Mouse (Mus musculus) ZHBTc4 (cell line): Measurements from ENCODE around the gene Mgst2.
A peak's percentile ranks its signal among the peaks of the same experiment; 100 is the strongest.

Experiments used
- DNase-seq: peaks from one replicate; pipeline ENCODE4 v3.0.0-alpha.2; 2011; ENCODE audit warnings: low read depth, low spot score

Mgst2 gene

DNA sequence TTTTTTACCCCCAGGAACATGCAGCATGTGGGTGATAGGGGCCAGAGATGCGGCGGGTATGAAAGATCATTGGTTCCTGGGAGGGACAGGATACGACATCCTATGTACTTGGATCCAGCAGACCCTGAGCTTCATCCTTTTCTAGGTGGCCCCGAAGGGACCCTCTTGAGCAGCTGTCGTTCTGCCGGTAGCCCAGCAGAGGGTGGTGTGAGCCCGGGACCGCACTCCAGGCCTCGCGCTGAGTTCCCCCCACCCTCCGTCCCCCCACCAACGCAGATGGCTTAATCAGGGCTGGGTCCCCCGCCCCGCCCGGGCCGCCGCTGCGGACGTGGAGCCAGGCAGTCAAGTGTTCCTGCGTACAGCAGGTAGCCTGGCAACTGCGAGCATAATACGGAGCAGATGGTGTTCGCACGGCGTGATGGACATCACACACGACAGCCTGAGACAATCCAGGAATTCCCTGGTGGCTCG is 41.2 kb downstream of the Mgst2 start:
- peak; percentile 78 for DNase-seq

DNA sequence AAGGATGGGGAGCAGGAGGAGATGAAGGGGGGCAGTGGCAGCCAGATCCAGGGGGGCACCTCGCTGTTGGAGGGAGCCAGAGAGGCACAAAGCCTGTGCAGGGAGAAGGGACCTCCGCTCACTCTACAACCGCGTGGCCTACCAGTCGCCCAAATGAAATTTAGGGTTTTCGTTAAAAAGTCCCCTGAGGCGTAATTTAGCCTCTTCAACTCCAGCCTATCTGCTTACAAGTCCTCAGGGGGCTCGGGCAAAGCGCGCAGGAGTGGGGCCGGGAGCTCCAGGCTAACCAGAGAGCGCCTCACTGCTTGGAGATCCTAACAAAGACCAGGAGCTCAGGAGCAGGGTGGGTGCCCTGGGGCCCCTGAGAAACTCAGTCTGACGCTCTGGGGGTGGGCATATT is 41.8 kb downstream of the Mgst2 start:
- DNase-seq = no peak

DNA sequence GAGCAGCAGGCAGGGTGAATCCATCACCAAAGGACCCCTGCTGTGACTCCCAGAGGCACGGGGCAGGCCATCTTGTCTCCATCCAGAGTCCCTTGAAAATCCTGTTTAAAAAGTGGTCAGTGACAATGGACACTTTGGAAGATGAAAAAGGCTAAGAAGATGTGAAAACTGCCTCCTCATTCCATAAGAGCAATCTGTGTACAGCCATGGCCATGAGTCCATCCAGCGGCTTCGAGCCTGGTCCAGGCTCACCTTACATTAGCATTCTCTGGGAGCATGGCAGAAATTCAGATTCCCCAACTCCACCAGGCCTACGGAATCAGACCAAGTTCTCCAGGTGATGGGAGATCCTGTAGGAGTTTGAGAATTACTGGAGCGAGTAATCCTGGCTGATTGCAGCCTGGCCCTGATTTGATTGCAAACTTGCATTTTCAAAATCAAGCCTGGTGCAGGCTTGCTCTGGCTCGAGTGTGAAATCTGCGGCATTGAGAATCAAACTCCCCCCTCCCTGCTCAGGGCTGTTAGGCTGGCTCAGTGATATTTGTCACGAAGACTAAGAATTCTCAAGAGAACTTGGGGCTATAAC is 42.6 kb downstream of the Mgst2 start:
- DNase-seq = no peak

DNA sequence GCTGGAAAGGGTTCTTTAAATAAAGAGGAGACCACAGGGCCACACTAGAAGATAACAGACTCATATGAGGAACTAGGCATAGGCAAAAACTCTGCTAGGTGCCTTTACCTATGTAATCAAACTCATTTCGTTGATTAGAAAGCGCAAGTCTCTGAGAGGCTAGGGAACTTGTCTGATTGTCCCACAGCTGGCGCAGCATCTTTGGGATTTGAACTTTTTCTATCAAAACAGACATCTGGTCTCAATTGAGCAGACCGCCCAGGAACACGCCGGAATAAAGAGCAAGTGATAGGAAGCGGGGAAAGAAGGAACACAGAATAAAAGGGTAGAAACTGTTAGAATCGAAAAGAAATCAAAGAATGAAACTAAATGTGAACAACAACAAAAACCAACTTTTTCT is 43.3 kb downstream of the Mgst2 start:
- no peak for DNase-seq

GRCm38 (mm10) chr3:51705220-51705619 is 45.1 kb downstream of the Mgst2 start:
- DNase-seq = peak; percentile 74

DNA sequence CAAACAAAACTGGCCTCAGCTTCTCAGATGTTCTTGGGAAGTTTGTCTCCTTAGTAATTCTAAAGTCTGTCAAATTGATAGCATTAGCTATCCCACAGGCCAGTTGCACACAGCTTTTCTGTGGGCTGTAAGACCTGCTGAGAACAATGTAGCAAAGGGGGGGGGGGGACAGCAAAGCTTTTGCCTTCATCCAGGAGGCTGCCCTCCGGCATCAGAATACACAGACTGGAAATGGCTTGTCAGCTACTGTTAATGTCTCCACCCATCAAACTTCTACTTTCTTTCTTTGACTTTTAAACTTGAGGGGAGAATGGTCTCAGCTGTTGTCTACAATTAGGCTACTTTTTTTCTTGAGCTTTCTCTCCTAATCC is 48.2 kb downstream of the Mgst2 start:
- DNase-seq = peak; percentile 51

GRCm38 (mm10) chr3:51708746-51709411 is 48.7 kb downstream of the Mgst2 start:
- peak; percentile 71 for DNase-seq

- no peak for DNase-seq
Measured at GRCm38 (mm10) chr3:51712382-51712781, 52.2 kb downstream of the Mgst2 start.

GRCm38 (mm10) chr3:51713233-51713632 is 53.1 kb downstream of the Mgst2 start:
- no peak for DNase-seq

GRCm38 (mm10) chr3:51714469-51714868 is 54.3 kb downstream of the Mgst2 start:
- DNase-seq = no peak

DNA sequence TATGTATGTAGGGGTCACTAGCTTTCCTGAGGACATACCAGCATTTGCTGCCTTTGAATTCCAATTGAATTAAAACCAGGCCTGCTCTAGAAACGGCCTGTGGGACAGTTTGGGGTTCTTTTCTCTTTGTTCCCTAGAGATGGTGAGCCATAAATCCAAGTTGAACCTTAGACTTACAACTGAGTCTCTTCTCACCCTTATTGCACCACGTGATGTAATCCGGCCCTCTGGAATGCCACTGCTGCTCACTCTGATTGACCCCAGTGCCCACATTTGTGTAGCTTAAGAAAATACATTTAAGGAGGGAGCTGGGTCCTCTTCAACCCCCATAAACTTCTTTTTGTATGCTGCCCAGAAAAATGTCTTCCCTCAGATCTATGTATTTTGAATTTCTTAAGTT is 57.3 kb downstream of the Mgst2 start:
- no peak for DNase-seq

- DNase-seq = no peak
Measured at GRCm38 (mm10) chr3:51717909-51718308, 57.7 kb downstream of the Mgst2 start.

GRCm38 (mm10) chr3:51719373-51719772 is 59.2 kb downstream of the Mgst2 start:
- DNase-seq = no peak

- DNase-seq = no peak
Measured at GRCm38 (mm10) chr3:51719982-51720381, 59.8 kb downstream of the Mgst2 start.

DNA sequence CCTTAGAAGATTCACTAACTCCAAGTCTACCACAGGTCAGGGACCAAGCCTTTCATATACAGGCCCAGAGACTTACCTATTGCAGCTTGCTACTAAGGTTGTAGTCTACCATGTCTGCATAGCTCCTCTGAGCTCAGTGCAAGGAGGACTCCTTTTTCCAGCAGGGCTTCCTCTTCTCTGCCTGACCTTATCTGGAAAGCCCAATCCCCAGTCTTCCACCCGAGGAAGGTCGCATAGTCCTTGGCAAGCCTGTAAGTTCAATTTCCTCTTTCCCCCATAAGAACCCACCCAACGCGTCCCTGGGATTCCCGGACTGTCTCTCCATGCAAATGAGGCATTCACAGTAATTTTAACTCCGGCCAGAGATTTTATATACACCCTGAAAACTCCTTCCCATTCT is 66.1 kb downstream of the Mgst2 start:
- DNase-seq = no peak

DNA sequence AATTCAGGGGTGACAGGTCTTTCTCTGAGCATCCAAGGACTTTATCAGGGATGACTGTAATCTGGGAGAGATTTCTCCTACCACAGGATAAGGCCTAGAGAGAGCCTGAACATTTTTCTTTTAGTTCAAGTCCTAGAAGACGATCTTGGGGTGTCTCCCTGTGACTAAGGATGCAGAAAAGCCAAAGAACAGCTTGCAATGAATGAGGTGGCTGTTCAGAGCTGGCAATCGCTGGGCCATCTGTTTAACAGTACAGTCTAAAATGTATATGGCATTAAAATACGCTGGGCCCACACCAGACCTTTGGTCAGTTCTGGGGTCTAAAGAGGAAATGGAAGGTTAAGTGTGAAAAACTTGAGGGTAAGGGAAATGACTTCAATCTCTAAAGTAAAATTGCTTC is 67.3 kb downstream of the Mgst2 start:
- no peak for DNase-seq

DNA sequence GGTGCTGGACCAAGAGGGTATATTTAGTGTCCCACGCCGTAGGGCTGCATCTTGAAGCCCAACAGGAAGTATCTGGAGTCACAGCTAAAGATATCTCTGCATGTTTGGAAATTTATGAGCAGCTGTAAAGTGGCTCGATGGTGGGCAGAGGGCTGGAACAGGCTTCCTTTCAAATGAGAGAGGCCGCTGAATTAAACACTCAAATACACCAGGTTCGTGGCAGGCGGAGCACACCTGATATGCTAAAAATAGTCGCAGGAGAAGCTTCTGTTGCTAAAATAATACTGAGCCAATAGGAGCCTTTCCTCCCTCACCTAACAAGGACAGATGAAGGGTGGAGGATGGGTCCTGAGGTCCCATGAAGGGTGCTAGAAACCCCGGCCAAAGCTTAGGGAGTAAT is 67.8 kb downstream of the Mgst2 start:
- no peak for DNase-seq

DNA sequence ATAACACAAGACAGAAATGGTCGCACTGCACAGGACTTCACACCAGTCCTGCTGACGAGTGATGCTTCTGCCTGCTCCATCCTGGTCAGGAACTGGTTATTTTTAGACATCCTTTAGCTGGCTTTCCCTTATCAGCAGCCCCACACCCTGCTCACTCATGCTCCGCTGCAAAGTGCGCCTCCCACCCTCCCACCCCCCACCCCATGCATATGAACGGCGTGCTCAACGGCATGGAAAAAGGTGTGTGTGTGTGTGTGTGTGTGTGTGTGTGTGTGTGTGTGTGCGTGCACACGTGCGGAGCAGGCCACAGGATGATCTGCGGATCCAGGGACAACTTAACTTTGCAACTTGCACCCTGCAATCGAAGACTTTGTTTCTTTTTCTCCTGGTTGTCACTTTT is 68.3 kb downstream of the Mgst2 start:
- DNase-seq = no peak

GRCm38 (mm10) chr3:51729109-51729918 is 69.2 kb downstream of the Mgst2 start:
- DNase-seq = no peak

GRCm38 (mm10) chr3:51730662-51731061 is 70.5 kb downstream of the Mgst2 start:
- DNase-seq = no peak

- DNase-seq = peak; percentile 38
Measured at GRCm38 (mm10) chr3:51731949-51732636, 71.9 kb downstream of the Mgst2 start.
